Mouse (Mus musculus): ENCODE results near the gene Cbll1.

Gene Cbll1

DNA sequence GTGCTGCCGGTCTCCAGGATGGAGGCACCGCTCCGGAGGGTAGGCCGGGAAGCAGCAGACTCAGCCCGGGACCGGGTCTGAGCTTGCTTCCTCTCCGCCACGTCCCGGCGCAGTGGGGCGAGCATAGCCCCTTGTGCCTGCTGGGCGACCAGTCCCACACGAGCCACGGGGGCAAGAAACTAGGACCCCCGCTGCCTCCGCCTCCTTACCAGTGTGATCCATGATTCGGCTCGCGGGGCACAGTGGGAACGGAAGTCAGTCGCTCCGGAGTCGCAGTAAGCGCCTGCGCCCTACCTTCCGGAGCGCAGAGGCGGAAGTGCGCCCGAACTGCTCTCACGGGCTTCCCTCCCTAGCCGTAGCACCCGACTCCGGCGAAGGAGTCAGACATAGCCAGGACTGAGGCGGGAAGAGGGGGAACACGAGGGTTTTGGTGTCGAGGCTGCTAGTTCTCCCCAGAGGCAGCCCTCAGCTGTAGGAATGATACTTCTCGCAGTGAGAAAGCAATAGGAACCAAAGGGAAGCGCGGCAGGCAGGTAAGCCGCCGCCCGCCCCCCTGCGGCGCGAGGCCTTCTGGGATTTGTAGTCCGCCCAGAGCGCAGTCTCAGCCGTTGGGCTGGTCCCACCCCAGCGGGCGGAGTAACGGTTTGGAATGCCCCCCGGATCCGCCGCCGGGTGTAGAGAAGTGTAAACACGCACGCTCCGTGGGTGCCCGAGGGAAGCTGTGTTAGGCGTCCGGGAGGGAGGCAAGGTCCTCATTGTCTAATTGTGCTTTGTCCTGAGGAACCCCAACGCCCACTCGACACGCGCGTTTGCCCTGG, at the start of gene Cbll1:
Cbll1 (minus strand) TSS at position 303 of the 818 bp plus-strand sequence.
- peak; percentile 99 for ATAC-seq (ENCODE audit: low TSS enrichment)

DNA sequence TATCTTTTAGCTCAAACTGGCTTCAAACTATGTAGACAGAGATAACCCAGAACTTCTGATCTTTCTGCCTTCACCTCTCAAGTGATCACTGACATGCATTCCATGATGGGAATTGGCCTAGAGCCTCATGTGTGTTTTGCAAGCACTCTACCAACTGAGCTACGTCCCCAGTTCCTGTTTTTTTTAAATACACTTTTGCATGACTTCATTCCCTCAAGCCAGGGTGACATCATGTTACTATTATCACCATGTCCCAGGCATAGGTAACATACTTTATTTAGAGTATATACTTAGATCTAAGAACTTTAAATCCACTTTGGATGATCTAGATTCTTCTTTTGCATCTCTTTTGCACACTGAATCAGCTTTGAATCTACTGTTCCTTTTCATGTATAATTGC, 46.6 kb upstream of the Cbll1 start:
- ATAC-seq (ENCODE audit: low TSS enrichment) = no peak

DNA sequence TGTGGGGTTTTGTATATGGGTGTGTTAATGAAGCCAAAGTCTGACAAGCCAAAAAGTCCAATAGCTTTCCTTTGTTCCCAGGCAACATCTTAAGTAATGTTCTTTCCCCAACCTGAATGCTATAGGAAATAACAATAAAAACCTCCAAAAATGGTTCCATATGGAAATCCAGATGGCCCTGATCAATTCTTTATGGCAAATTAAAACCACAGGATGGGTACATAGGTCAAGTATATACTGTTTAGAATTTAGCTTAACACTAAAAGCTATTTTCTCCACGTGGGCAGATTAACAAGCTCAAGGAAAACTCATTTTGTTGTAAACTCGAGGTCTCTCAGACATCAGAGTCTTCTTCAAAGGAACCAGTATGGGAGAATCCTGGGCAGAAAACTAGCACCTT, 45.8 kb upstream of the Cbll1 start:
- ATAC-seq (ENCODE audit: low TSS enrichment) = no peak

DNA sequence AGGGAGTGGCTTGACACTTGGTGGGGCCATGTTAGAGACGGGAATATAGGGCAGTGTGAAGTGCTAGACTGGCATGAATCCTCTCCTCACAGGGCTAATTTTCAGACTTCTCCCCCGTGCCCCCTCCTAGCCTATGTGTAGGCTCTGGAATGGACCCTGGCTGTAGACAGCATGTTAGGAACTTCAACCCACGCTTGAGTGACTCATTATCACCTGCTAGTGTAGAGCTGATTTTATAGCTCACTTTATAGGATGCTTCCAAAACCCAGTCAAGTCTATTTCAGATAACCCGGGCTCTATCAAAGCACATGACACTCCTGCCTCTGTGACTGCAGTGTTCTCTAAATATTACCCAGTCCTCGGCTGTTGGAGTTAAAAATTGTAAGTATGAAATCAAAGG, 42.1 kb upstream of the Cbll1 start:
- ATAC-seq (ENCODE audit: low TSS enrichment) = peak; percentile 70

DNA sequence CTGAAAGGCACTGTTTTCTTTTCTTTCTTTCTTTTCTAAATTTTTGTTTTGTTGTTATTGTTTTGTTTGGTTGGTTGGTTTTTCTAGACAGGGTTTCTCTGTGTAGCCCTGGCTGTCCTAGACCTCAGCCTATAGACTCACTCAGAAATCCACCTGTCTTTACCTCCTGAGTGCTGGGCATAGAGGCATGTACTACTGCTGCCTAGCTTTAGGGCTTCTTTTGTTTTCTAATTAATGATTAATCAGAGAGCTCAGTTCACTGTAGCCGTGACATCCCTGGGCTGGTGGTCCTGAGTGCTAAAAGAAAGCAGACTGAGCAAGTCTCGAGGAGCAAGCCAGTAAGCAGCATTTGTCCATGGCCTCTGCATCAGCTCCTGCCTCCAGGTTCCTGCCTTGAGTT, 40.4 kb upstream of the Cbll1 start:
- no peak for ATAC-seq (ENCODE audit: low TSS enrichment)

DNA sequence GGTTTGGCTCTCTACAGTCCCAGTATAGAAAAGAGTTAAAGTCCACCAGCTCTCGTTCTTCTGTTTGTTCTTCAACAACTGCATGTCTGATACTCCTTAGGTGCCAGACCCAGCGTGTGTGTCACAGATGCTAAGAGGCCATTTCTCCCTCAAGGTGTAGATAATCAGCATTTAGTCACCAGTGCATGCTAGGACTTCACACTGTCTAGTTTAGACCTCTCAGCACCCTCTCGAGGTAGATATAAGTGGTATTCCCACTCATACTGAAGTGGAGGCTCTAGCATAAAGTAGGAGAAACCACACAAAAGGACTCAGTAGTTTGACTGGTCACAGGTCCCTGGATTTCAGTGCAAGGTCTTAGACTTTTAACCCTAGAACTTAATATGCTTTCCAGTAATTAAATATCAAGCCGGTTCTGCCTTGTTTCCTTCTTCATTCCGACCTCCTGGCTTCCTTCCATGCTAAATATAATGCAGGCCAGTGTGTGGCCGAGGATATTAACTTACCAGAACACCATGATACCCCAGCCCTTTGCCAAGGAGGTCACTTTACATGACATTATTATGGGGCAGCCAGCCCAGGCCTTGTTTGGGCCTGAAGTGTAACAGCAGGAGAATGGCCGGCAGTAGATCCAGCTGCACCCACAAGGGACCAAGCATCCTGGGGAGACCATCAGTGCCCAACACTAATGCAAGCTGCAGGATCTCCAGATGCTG, 38.3 kb upstream of the Cbll1 start:
- no peak for ATAC-seq (ENCODE audit: low TSS enrichment)

DNA sequence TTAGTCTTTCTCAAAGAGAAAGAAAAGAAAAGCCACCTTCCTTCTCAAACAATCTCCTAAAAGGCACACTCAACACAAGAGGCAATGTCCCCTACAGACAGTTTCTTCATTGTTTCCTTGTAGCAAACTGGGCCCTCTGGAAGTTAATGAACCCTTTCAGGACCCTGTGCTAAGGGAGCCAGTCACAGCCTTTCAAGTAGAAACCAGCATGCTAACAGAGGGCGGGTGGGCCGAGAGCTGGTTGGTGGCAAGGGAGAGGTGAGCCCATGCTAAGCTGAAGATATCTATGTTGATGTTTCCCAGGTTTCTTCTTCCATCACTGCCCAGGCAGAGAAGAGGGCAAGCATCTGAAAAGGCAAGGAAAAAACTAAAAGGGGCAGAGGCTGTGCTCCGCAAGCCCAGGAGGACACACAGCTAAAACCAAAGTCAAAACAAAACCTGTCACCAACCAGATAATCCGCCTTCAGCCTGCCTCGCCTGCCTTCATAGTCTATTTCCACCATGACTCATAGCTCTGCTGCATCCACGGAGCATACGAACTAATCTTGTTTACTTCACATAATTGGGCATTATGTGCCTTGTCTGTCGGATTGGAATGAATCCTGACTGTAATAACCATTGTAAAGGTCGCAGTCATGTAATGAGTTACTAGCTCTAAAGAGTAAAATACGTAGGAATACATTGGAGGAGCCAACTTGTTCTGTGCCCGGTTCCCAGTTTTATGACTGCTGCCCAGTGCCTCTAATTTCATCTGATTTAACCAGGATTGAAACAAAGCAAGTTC, 34.8 kb upstream of the Cbll1 start:
- no peak; the same call in 1 of the 2 replicates for ATAC-seq (ENCODE audit: low TSS enrichment)

DNA sequence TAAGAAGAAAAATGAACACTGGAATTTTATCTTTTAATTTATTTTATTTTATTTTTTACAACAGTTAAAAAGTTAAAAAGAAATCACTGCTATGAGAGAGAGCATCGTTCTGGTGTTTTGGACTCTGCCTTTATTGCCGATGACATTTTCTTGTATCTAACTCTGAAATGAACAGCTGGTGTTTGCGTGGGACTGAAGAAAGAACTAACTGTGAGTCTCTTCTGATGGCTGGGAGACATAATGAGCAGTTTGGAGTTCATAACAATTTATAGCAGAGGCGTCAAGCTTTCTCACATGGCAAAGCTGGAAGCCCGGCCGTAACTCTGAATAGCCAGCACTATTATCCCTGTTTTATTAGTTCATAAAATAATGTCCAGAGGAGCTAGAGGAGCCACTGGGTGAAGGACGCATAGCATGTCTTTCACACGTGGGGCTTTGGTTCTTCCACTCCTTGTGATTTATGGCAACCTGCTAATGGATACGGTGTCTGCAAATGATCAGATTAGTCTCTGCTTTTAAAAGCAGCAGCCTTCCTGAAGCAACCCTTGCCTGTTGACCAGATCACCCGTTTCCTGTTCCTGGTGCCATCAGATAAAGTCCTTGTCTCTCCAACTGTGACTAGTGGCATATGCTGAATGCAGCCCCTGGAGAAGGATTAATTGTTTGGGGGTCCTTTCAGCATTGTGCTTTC, 33.9 kb upstream of the Cbll1 start:
- peak; percentile 36; the same call in 1 of the 2 replicates for ATAC-seq (ENCODE audit: low TSS enrichment)

DNA sequence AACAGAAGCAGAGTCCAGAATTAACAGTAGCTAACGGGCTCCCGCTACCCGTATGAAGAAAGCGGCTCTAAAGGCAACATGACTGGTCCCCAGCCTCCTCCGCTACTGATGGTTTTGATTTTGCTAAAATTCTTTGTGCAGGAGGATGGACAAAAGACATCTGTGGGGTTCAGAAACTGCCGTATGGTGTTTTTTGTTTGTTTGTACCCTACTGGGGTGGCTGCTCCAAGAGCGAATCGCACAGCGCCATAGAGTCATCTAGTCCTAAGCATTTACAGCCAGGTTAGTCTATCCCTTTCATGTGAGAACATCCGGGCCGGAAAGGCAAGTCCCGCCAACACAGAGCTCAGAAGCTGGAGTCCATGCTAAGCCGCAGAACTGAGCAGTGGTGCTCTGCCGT, 32.6 kb upstream of the Cbll1 start:
- ATAC-seq (ENCODE audit: low TSS enrichment) = no peak

DNA sequence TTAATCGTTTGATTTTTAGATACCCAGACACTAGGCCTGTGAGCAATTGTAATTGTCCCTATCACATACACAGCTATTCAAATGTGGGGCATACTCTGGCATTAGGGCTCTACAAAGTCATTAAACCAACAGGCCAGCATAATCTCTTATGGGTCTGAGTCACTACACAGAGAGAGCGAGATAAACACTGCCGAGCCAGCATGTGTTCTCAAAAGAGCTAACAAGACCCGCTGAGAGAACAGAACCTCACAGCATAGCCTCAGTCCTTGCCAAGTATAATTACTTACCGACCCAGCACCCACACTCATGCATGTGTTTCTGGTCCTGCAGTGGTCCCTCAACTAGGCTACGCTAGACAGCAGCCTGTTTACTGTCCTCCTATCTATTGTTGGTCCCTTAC, 28.0 kb upstream of the Cbll1 start:
- ATAC-seq (ENCODE audit: low TSS enrichment) = no peak

DNA sequence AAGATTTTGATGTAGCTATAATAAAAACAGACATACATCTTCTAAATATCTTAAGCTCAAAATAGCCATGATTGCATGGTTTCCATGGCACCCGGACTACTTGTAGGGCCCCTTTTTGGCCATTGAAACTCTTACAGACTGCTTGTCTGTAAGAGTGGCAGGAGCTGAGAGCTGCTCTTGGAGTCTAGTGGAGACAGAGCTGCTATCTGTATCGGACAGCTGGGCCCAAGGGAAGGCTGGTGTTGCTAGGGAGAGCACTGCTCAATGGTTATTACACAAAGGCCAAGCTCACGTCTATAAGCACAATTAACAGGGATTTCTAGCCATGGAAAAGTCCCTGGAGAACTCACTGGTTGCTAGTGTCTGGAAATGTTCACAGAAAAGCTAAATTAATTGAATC, 22.0 kb upstream of the Cbll1 start:
- ATAC-seq (ENCODE audit: low TSS enrichment) = peak; percentile 84

DNA sequence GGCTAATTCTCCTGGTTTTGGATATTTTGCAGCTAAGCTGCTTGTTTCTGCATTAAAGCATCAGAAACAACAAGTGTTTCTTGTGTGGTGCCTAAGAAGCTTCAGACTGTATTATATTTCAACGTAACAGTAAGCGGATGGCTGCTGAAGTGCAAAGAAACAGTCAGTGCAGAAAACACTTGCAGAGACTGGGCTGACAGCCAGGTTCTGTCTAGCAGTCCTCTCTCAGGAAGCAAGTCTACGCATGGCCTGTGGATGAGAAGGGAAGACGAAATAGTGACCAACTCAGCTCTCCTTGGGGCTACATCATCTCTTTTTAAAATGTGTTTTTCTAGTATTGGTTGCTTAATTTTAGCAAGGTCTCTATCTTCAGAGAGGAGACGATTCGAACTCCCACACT, 20.7 kb upstream of the Cbll1 start:
- ATAC-seq (ENCODE audit: low TSS enrichment) = peak; percentile 72

DNA sequence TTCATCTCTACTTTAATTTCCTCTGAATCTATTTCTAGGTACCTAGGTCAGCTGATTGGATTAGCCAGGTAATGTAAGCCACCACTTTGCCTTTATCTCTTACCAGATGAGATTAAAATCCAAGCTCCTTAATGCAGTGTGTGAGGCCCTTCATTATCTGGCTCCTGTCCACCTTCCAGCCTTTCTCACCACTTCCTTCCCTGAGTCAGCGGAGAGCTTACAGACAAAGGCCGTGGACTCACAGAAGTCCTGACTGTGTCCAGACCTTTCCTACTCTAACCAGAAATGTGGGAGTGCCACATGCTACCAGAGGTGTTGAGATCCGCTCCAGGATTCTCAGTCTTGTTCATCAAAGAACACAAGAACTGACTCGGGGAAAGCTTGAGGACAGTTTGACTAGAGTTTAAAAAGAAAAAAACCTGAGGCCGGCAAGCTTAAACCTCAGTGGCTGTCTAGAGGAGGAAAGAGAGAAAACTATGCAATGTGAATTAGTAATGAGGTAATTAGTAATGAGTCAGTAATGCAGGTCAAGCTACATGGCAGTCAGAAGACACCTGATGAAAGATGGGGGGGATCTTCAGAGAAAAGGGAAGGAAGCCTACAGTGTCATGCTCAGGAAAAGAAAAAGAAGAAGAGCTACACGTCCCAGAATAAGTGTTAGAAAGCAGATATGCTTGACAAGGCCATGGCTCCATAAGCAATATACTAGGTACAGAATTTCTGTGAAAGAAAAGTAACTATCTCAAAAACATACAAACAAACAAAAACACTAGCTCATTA, 14.5 kb upstream of the Cbll1 start:
- no peak for ATAC-seq (ENCODE audit: low TSS enrichment)

DNA sequence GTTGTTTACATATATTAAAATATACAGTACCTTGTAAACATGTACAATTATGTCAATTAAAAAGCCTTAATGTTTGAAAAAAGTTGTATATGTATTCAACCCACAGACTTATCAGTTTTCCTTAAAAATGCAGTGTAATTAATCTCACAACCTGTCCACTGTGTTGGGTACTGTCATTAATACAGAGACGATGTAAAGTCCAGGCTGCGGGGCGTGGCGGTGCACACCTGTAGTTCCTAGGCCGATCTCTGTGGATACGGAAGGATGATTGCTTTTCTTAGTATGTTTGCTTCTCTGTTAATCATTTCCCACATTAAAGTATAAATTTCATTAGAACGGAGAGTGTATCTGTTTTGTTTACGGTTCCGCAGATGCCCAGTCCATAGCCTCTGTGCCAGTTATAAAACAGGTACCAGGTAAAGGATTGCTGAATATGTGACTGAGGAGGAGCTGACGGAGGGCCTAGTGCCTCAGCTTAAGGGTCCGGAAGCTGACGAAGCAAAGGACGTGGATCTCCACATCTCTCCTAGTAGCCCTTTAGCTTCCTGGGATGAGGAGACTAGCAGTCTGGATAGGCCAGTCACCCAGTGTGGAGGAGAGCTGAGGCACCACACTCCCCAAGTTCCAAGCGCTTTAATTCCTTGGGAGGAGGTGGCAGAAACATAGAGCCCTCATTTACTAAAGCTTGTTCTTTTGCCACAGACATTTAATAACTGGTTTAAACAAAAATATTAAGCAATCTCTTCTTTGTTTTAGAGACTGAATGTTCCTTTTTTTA, 13.4 kb upstream of the Cbll1 start:
- ATAC-seq (ENCODE audit: low TSS enrichment) = no peak

DNA sequence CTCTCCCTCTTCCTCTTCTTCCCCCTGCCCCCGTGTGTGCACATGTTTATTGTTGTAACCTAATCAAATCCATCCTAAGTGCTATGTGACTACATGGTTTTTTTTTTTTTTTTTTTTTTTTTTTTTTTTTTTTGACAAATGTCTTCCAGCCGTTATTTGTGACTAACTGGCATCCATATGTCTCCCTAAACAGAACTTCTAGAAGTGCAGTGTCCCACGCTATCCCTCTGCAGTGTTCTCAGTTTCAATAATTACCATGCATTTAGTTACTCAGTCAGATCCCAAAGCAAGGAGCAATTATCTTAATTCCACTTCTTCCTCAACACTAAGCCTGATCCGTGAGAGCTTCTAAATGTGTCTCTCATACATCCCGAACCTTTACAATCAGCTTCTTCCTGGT, 11.8 kb upstream of the Cbll1 start:
- ATAC-seq (ENCODE audit: low TSS enrichment) = peak; percentile 78

DNA sequence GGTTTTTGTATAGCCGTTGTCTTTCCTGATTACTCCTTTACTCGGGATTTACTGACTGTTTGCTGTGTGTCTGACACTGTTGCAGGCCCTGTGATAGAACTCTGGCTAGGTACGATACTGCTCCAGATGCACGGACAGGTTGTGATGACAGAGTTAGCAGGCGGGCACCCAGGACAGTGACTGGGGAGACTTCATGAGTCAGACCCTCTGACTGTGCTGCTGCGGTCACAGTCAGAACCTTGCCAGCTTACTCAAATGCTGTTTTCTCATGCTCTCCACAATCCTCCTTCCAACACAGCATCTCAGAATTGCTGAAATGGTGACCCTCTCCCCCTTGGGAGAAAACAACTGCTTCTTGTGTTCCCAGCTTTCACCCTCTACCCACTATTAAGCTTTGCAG, 9.1 kb upstream of the Cbll1 start:
- no peak for ATAC-seq (ENCODE audit: low TSS enrichment)

DNA sequence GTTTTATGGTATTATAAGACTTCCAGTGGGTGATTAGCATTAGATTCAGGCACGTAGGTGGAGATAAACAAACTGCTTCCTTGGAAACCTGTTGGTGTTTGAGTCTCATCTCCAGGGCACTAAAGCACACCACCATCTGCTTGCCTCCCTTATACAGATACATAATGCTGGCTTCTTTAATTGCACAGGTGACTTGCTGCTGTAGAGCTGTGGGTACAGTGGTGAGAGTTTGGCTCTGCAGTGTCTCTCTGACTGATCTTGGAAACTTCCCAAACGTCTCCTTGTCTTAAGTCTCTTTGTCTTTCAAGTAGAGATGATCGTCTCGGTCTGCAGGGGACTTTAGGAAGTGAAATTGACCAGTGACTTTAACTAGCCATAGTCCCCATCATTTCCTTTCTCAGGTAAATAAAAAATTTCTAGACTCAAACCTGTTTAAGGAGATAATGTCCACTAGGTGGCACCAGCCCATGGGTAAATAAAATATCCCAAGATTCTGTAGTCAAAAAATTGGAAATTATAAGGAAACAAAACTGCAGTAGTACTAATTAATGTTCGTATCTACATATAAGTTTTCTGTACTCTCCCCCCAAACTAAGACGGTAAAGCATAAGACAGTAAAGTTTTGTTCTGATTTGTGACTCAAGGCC, 8.4 kb upstream of the Cbll1 start:
- peak; percentile 57; the same call in 1 of the 2 replicates for ATAC-seq (ENCODE audit: low TSS enrichment)

DNA sequence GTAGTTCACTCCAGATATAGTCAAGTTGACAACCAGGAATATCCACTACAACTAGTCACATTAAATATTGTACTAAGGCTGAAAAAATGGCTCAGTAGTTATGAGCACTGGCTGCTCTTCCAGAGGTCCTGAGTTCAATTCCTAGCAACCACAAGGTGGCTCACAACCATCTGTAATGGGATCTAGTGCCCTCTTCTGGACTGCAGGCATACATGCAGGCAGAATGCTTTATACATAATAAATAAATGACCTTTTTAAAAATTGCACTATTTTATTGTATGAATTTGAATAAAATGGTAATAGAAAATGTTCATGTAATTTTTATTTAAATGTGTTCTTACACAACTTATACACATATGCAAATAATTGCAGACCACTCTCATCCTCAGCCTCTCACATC, 3.8 kb upstream of the Cbll1 start:
- no peak for ATAC-seq (ENCODE audit: low TSS enrichment)

DNA sequence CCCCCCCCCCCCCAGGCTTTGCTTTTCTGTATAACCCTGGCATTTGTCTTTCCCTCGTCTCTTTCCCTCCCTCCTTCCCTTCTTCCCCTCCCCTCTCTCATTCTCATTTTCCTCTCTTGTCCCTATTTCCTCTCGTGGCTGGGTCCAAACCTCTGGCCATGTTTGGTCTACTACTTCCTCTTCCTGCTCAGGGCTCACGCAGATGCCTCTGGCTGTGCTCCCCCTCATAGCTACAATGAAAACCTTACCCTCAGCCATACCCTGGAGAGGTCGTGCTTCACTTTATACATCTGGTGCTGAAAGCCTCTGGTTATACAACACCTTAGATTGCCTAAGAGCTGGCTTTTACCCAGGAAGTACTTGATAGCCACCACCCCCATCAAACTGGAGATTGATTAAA, 1.9 kb upstream of the Cbll1 start:
- ATAC-seq (ENCODE audit: low TSS enrichment) = no peak

DNA sequence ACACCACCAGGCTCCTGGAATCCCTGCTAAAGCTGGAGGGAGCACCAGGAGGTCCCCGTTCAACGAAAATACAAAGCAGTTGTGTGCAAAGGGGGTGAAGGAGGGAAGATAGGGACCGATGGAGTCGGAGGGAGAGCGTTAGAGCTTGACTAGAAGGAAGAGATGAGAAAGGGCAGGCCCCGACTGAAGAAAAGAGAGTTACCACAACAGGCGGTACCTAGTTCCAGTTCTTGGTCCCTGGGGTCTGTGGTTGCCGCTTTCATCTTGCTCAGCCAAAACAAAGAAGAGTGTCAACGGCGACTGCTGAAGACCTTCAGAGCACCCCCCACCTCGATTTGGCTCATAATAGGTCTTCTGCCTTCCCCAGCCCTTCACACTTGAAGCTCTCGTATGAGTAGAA, 780 bp upstream of the Cbll1 start:
- no peak; the same call in 1 of the 2 replicates for ATAC-seq (ENCODE audit: low TSS enrichment)

Measured in frontal cortex, adult (tissue).